Mouse (Mus musculus): ENCODE results near the gene Akr1c18. TPM values are rescaled to one million over a fixed set of nuclear protein-coding genes. Genes with fewer than 3 reads are reported as not detected.
"Not testable (repeated sequence)": the region's sequence is repeated elsewhere in the genome, so short reads cannot be mapped to it uniquely, and the experiment has no call there.

The Akr1c18 gene
- polyA plus RNA-seq (2012; rRNA removed), result not detected in 2 replicates

DNA sequence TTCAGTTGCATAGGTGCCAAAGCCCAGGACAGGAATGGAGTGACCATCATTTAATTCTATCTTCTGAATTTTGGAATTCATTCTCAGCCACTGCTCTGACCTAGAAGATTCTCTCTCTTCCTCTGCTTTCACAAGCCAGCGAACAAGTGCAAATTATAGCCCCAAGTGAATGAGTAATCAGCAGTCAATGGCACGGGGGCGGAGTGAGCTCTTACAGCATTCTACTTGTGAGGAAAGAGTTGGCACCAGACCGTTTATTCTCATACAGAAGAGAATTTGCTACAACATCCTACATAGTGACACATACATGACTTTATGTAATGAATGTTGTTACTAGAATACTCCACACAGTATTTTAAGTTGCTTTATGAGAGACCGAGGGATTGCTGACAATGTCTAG, at the start of gene Akr1c18:
Akr1c18 (minus strand) TSS at position 137 of the 400 bp plus-strand sequence.
- no peak for DNase-seq (ENCODE audit: low read depth in 1 of 2, low spot score in 2 of 2)

DNA sequence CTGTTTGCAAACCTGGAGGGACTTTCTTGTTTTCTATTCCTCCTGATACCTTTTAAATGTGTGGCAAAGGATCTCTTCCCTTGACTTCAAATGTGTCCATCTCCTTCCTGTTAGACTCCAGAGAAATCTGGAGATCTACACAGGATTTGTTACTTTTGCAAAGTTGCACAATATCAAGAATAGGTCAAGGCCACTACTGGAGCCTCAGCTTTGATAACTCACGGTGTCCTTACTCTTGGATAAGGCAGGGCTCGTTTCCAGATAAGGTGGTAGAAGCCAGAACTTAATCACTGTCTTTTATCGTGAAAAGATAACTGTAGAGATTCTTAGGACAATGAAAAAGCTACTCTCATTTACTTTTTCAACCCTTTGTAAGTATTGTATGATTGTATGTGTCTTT, 42.1 kb upstream of the Akr1c18 start:
- no peak for DNase-seq (ENCODE audit: low read depth in 1 of 2, low spot score in 2 of 2)
- Histone ChIP-seq H3K36me3 (ENCODE audit: control insufficient read depth, insufficient read depth, low read length) (no peaks in the 10 kb centered on the region), H3K27ac (ENCODE audit: insufficient read depth, low read length) (no peak overlapping the region), H3K4me1 (ENCODE audit: control insufficient read depth, insufficient read depth, insufficient read length) (no peaks in the 10 kb centered on the region), H3K27me3 (ENCODE audit: control insufficient read depth, insufficient read depth, low read length) (no peaks in the 10 kb centered on the region), H3K4me3 (ENCODE audit: extremely low read depth, insufficient read depth, insufficient read length) (no peak overlapping the region)
- TF ChIP-seq CTCF (IDR thresholded peaks at IDR 0.05; ENCODE audit: extremely low read depth, insufficient read depth, insufficient read length, insufficient replicate concordance) (no peak), POLR2A (IDR thresholded peaks at IDR 0.05; ENCODE audit: low read depth, low read length) (no peak)
- WGBS, result 81% methylated on average over 3 of the region's 3 CpGs

More for the DNA sequence above, at the start of gene Akr1c18:
- TF ChIP-seq POLR2A (IDR thresholded peaks at IDR 0.05; ENCODE audit: low read depth, low read length) (no peak), CTCF (IDR thresholded peaks at IDR 0.05; ENCODE audit: extremely low read depth, insufficient read depth, insufficient read length, insufficient replicate concordance) (no peak)
- Histone ChIP-seq H3K27me3 (ENCODE audit: control insufficient read depth, insufficient read depth, low read length) (no peaks in the 10 kb centered on the region), H3K27ac (ENCODE audit: insufficient read depth, low read length) (no peak within 1 kb of the TSS), H3K36me3 (ENCODE audit: control insufficient read depth, insufficient read depth, low read length) (no peaks in the 10 kb centered on the region), H3K4me1 (ENCODE audit: control insufficient read depth, insufficient read depth, insufficient read length) (no peaks in the 10 kb centered on the region), H3K4me3 (ENCODE audit: extremely low read depth, insufficient read depth, insufficient read length) (no peak within 1 kb of the TSS)
- 81% methylated on average over 5 of the region's 5 CpGs for WGBS

GRCm38 (mm10) chr13:4190904-4191303, 40.5 kb upstream of the Akr1c18 start, which contains the start of gene Akr1c13:
Gene Akr1c13, plus strand, starts transcription at chr13:4191150.
- 47% methylated on average over 3 of the region's 3 CpGs for WGBS
- peak within 1 kb of the TSS; percentile 29; the same call in 1 of the 2 replicates for H3K4me3 ChIP-seq (ENCODE audit: extremely low read depth, insufficient read depth, insufficient read length)

GRCm38 (mm10) chr13:4188174-4188573, 37.7 kb upstream of the Akr1c18 start:
- Histone ChIP-seq H3K36me3 (ENCODE audit: control insufficient read depth, insufficient read depth, low read length) (no peaks in the 10 kb centered on the region), H3K27me3 (ENCODE audit: control insufficient read depth, insufficient read depth, low read length) (peaks cover 1% of the 10 kb centered on the region; the same call in 1 of the 2 replicates), H3K27ac (ENCODE audit: insufficient read depth, low read length) (no peak overlapping the region), H3K4me3 (ENCODE audit: extremely low read depth, insufficient read depth, insufficient read length) (no peak overlapping the region), H3K4me1 (ENCODE audit: control insufficient read depth, insufficient read depth, insufficient read length) (no peaks in the 10 kb centered on the region)
- TF ChIP-seq POLR2A (IDR thresholded peaks at IDR 0.05; ENCODE audit: low read depth, low read length) (no peak), CTCF (IDR thresholded peaks at IDR 0.05; ENCODE audit: extremely low read depth, insufficient read depth, insufficient read length, insufficient replicate concordance) (no peak)
- WGBS, result 74% methylated on average over 2 of the region's 2 CpGs
- DNase-seq (ENCODE audit: low read depth in 1 of 2, low spot score in 2 of 2), result no peak

More at GRCm38 (mm10) chr13:4190904-4191303, 40.5 kb upstream of the Akr1c18 start, which contains the start of gene Akr1c13:
- no peaks in the 10 kb centered on the region for H3K4me1 ChIP-seq (ENCODE audit: control insufficient read depth, insufficient read depth, insufficient read length)
- H3K27me3 ChIP-seq (ENCODE audit: control insufficient read depth, insufficient read depth, low read length), result no peaks in the 10 kb centered on the region
- H3K27ac ChIP-seq (ENCODE audit: insufficient read depth, low read length), result peak within 1 kb of the TSS; percentile 1; the same call in 1 of the 2 replicates
- H3K36me3 ChIP-seq (ENCODE audit: control insufficient read depth, insufficient read depth, low read length), result no peaks in the 10 kb centered on the region
- peak in 1 of 2 experiments; percentile 4 for DNase-seq (ENCODE audit: low read depth in 1 of 2, low spot score in 2 of 2)
- TF ChIP-seq CTCF (IDR thresholded peaks at IDR 0.05; ENCODE audit: extremely low read depth, insufficient read depth, insufficient read length, insufficient replicate concordance), result no peak
- no peak for TF ChIP-seq POLR2A (IDR thresholded peaks at IDR 0.05; ENCODE audit: low read depth, low read length)

- 86% methylated on average over 7 of the region's 7 CpGs for WGBS
- H3K4me1 ChIP-seq (ENCODE audit: control insufficient read depth, insufficient read depth, insufficient read length); H3K27ac ChIP-seq (ENCODE audit: insufficient read depth, low read length); H3K4me3 ChIP-seq (ENCODE audit: extremely low read depth, insufficient read depth, insufficient read length); H3K36me3 ChIP-seq (ENCODE audit: control insufficient read depth, insufficient read depth, low read length); H3K27me3 ChIP-seq (ENCODE audit: control insufficient read depth, insufficient read depth, low read length); DNase-seq (ENCODE audit: low read depth in 1 of 2, low spot score in 2 of 2): not testable (repeated sequence)
Observed at GRCm38 (mm10) chr13:4186641-4187411, 36.4 kb upstream of the Akr1c18 start.

GRCm38 (mm10) chr13:4183116-4183515, 32.7 kb upstream of the Akr1c18 start:
- DNase-seq (ENCODE audit: low read depth in 1 of 2, low spot score in 2 of 2), result no peak
- no peak overlapping the region for H3K27ac ChIP-seq (ENCODE audit: insufficient read depth, low read length)
- no peak overlapping the region for H3K4me3 ChIP-seq (ENCODE audit: extremely low read depth, insufficient read depth, insufficient read length)
- no peak for TF ChIP-seq POLR2A (IDR thresholded peaks at IDR 0.05; ENCODE audit: low read depth, low read length)
- TF ChIP-seq CTCF (IDR thresholded peaks at IDR 0.05; ENCODE audit: extremely low read depth, insufficient read depth, insufficient read length, insufficient replicate concordance), result no peak
- no peaks in the 10 kb centered on the region for H3K36me3 ChIP-seq (ENCODE audit: control insufficient read depth, insufficient read depth, low read length)
- peaks cover 1% of the 10 kb centered on the region; the same call in 1 of the 2 replicates for H3K27me3 ChIP-seq (ENCODE audit: control insufficient read depth, insufficient read depth, low read length)
- H3K4me1 ChIP-seq (ENCODE audit: control insufficient read depth, insufficient read depth, insufficient read length), result no peaks in the 10 kb centered on the region
- WGBS, result 83% methylated on average over 9 of the region's 9 CpGs

- not testable (repeated sequence) for H3K36me3 ChIP-seq (ENCODE audit: control insufficient read depth, insufficient read depth, low read length); H3K4me3 ChIP-seq (ENCODE audit: extremely low read depth, insufficient read depth, insufficient read length); H3K4me1 ChIP-seq (ENCODE audit: control insufficient read depth, insufficient read depth, insufficient read length); DNase-seq (ENCODE audit: low read depth in 1 of 2, low spot score in 2 of 2); H3K27ac ChIP-seq (ENCODE audit: insufficient read depth, low read length); H3K27me3 ChIP-seq (ENCODE audit: control insufficient read depth, insufficient read depth, low read length)
- 91% methylated on average over 4 of the region's 4 CpGs for WGBS
Observed at GRCm38 (mm10) chr13:4181321-4181720, 30.9 kb upstream of the Akr1c18 start.

Data from spleen, adult 2 months (tissue).